Mouse (Mus musculus) left cerebral cortex, postnatal 10 days (tissue): Measurements from ENCODE around the gene Rhox2f. TPM values are rescaled to one million over a fixed set of nuclear protein-coding genes. Genes with fewer than 3 reads are reported as not detected.
"Not testable (repeated sequence)": the region's sequence is repeated elsewhere in the genome, so short reads cannot be mapped to it uniquely, and the experiment has no call there.

Experiments
- DNase-seq, 2 experiments: peaks; one replicate each; pipeline ENCODE4 v3.0.0; 2021 to 2022; ENCODE audit warnings: low spot score in 2 of 2, mixed read lengths in 1 of 2; ENCODE audit errors: extremely low spot score in 1 of 2
- intact Hi-C: fragments of 180-260 bp; cut with DNase I; formaldehyde crosslinking; loops from one replicate; pipeline ENCODE4 v1.15.1; 2025
- total RNA-seq, 2 experiments: library from RNA; stranded (reverse); gene quantifications; 2 replicates each; pipeline ENCODE4 v1.2.3; 2021

The Rhox2f gene
- total RNA-seq: not detected

GRCm38 (mm10) chrX:37571105-37571504 is at the start of gene Rhox2f:
TSS of gene Rhox2f (plus strand) at chrX:37571405.
- DNase-seq, intact Hi-C loops: not testable (repeated sequence)

- intact Hi-C loops, DNase-seq: not testable (repeated sequence)
Observed at GRCm38 (mm10) chrX:37530152-37530551, 41.1 kb upstream of the Rhox2f start, which contains the start of gene Rhox2e. TSS of gene Rhox2e (plus strand) at chrX:37530452.

- intact Hi-C loops, DNase-seq: not testable (repeated sequence)
Observed at GRCm38 (mm10) chrX:37541719-37542118, 29.5 kb upstream of the Rhox2f start, which contains the start of gene Rhox3e. TSS of gene Rhox3e (plus strand) at chrX:37542019.

- DNase-seq, intact Hi-C loops: not testable (repeated sequence)
Observed at GRCm38 (mm10) chrX:37557112-37557511, 14.1 kb upstream of the Rhox2f start, which contains the start of gene Rhox4e. TSS of gene Rhox4e (plus strand) at chrX:37557412.

- intact Hi-C loops: not testable (repeated sequence)
- DNase-seq: peak in 1 of 2 experiments; percentile 10
Observed at GRCm38 (mm10) chrX:37572638-37573037, 1.4 kb downstream of the Rhox2f start.

- intact Hi-C loops, DNase-seq: not testable (repeated sequence)
Observed at GRCm38 (mm10) chrX:37580692-37581091, 9.5 kb downstream of the Rhox2f start, which contains the start of gene Rhox3f. TSS of gene Rhox3f (plus strand) at chrX:37580992.

- DNase-seq, intact Hi-C loops: not testable (repeated sequence)
Observed at GRCm38 (mm10) chrX:37607604-37608003, 36.4 kb downstream of the Rhox2f start, which contains the start of gene Rhox4f. TSS of gene Rhox4f (minus strand) at chrX:37607704.

Other genes starting within 250 kb of the Rhox2f start
- gene Rhox3a2, start 191.4 kb upstream of the Rhox2f start, total RNA-seq: not detected
- gene Rhox4a2, start 180.6 kb upstream of the Rhox2f start, total RNA-seq: not detected
- gene Rhox2b, start 159.3 kb upstream of the Rhox2f start, total RNA-seq: not detected
- not detected for gene Rhox4b, start 138.9 kb upstream of the Rhox2f start, total RNA-seq
- not detected for gene Rhox2c, start 117.7 kb upstream of the Rhox2f start, total RNA-seq
- not detected for gene Rhox3c, start 112.8 kb upstream of the Rhox2f start, total RNA-seq
- gene Rhox4c, start 91.1 kb upstream of the Rhox2f start, total RNA-seq: not detected
- gene Rhox2d, start 78.0 kb upstream of the Rhox2f start, total RNA-seq: not detected
- gene Rhox4d, start 57.0 kb upstream of the Rhox2f start, total RNA-seq: not detected
- not detected for gene Rhox2e, start 41.0 kb upstream of the Rhox2f start, total RNA-seq
- gene Rhox3e, start 29.4 kb upstream of the Rhox2f start, total RNA-seq: not detected
- not detected for gene Rhox4e, start 14.0 kb upstream of the Rhox2f start, total RNA-seq
- not detected for gene Rhox3f, start 9.6 kb downstream of the Rhox2f start, total RNA-seq
- not detected for gene Rhox4f, start 36.3 kb downstream of the Rhox2f start, total RNA-seq
- not detected for gene Rhox3g, start 57.2 kb downstream of the Rhox2f start, total RNA-seq
- gene Rhox2g, start 72.1 kb downstream of the Rhox2f start, total RNA-seq: not detected
- gene Rhox4g, start 79.9 kb downstream of the Rhox2f start, total RNA-seq: not detected
- not detected for gene Rhox3h, start 97.4 kb downstream of the Rhox2f start, total RNA-seq
- not detected for gene Rhox2h, start 101.9 kb downstream of the Rhox2f start, total RNA-seq
- not detected for gene Rhox5, start 233.4 kb downstream of the Rhox2f start, total RNA-seq